Mouse (Mus musculus): ENCODE measurements at regions not wholly inside any gene's neighbourhood (a gene's known extent, or its start where the extent isn't known, plus 50 kb on each side); places are given as distances from the start of the nearest gene placed in this dataset.

- CTCF ChIA-PET = no interaction called here
These were observed 401.3 kb downstream of the Plcl1 start for GRCm38 (mm10) chr1:55807028-55807427.

- CTCF ChIA-PET = no interaction called here
These were observed 403.2 kb downstream of the Plcl1 start for GRCm38 (mm10) chr1:55808724-55809519.

- CTCF ChIA-PET = no interaction called here
These were observed 406.8 kb downstream of the Plcl1 start for GRCm38 (mm10) chr1:55812486-55812885.

GRCm38 (mm10) chr1:55820866-55821500 is 415.3 kb downstream of the Plcl1 start:
- CTCF ChIA-PET = no interaction called here

GRCm38 (mm10) chr1:55822599-55822998 is 416.9 kb downstream of the Plcl1 start:
- CTCF ChIA-PET = interaction anchor here (1.1 kb wide), 1 partner anchor 19 kb away, joined by 19 read pairs; no protein-coding TSS in a partner anchor

GRCm38 (mm10) chr1:55827191-55827590 is 421.5 kb downstream of the Plcl1 start:
- CTCF ChIA-PET = no interaction called here

- CTCF ChIA-PET = interaction anchor here (0.9 kb wide), 1 partner anchor 430 kb away, joined by 5 read pairs; no protein-coding TSS in a partner anchor
These were observed 429.6 kb downstream of the Plcl1 start for GRCm38 (mm10) chr1:55835281-55835680.

GRCm38 (mm10) chr1:55836750-55837149 is 431.0 kb downstream of the Plcl1 start:
- CTCF ChIA-PET = no interaction called here

GRCm38 (mm10) chr1:55837366-55837765 is 431.6 kb downstream of the Plcl1 start:
- CTCF ChIA-PET = interaction anchor here (1.2 kb wide), 1 partner anchor 19 kb away, joined by 5 read pairs; no protein-coding TSS in a partner anchor

- CTCF ChIA-PET = interaction anchor here (1.2 kb wide), 1 partner anchor 18 kb away, joined by 5 read pairs; no protein-coding TSS in a partner anchor
These were observed 432.4 kb downstream of the Plcl1 start for GRCm38 (mm10) chr1:55838168-55838567.

GRCm38 (mm10) chr1:55848806-55849205 is 443.1 kb downstream of the Plcl1 start:
- CTCF ChIA-PET = no interaction called here

GRCm38 (mm10) chr1:55852354-55852753 is 446.6 kb downstream of the Plcl1 start:
- CTCF ChIA-PET = no interaction called here

- CTCF ChIA-PET = interaction anchor here (1.1 kb wide), 1 partner anchor 13 kb away, joined by 3 read pairs; no protein-coding TSS in a partner anchor
These were observed 453.4 kb downstream of the Plcl1 start for GRCm38 (mm10) chr1:55859113-55859512.

- CTCF ChIA-PET = no interaction called here
These were observed 457.4 kb downstream of the Plcl1 start for GRCm38 (mm10) chr1:55863113-55863512.

GRCm38 (mm10) chr1:55865274-55865673 is 459.6 kb downstream of the Plcl1 start:
- CTCF ChIA-PET = no interaction called here

GRCm38 (mm10) chr1:55866677-55867076 is 461.0 kb downstream of the Plcl1 start:
- CTCF ChIA-PET = no interaction called here

GRCm38 (mm10) chr1:55873583-55873982 is 467.9 kb downstream of the Plcl1 start:
- CTCF ChIA-PET = interaction anchor here (0.6 to 0.8 kb wide), 3 partner anchors 102 to 468 kb away, joined by 4 to 14 read pairs (median 13); partner anchors contain the start of gene Plcl1

- CTCF ChIA-PET = interaction anchor here (0.6 to 0.8 kb wide), 4 partner anchors 102 to 471 kb away, joined by 4 to 14 read pairs (median 8); partner anchors contain the start of gene Plcl1
These were observed 468.6 kb downstream of the Plcl1 start for GRCm38 (mm10) chr1:55874143-55874867.

- CTCF ChIA-PET = interaction anchor here (0.6 kb wide), 1 partner anchor 471 kb away, joined by 4 read pairs; no protein-coding TSS in a partner anchor
These were observed 469.1 kb downstream of the Plcl1 start for GRCm38 (mm10) chr1:55874868-55875144.

GRCm38 (mm10) chr1:55884576-55884975 is 478.9 kb downstream of the Plcl1 start:
- CTCF ChIA-PET = no interaction called here

GRCm38 (mm10) chr1:55886383-55887070 is 480.8 kb downstream of the Plcl1 start:
- CTCF ChIA-PET = no interaction called here

GRCm38 (mm10) chr1:55887386-55887785 is 481.7 kb downstream of the Plcl1 start:
- CTCF ChIA-PET = no interaction called here
